Mouse (Mus musculus) forebrain, embryonic 12.5 days (tissue): ENCODE measurements around the gene Cd274. TPM values are rescaled to one million over a fixed set of nuclear protein-coding genes. Genes with fewer than 3 reads are reported as not detected.
"Not testable (repeated sequence)": the region's sequence is repeated elsewhere in the genome, so short reads cannot be mapped to it uniquely, and the experiment has no call there.

Experiments used
- ATAC-seq: fragments of 200-750 bp; cut with Nextera tagmentation; 2 replicates; pipeline ENCODE4 v1.8.0; 2017; ENCODE audit warnings: moderate TSS enrichment; ENCODE audit not compliant: low FRiP score
- H3K27ac ChIP-seq: fragments of 300-500 bp; sonication (generic); 2 replicates; pipeline ENCODE4 v1.5.1; 2016; ENCODE audit warnings: mild to moderate bottlenecking
- H3K27me3 ChIP-seq: fragments of 300-500 bp; sonication (generic); 2 replicates; pipeline ENCODE4 v1.6.1; 2016; ENCODE audit warnings: mild to moderate bottlenecking
- H3K36me3 ChIP-seq: fragments of 300-500 bp; sonication (generic); replicated peaks from 2 replicates; pipeline ENCODE4 v1.6.1; 2016; ENCODE audit warnings: mild to moderate bottlenecking
- H3K4me1 ChIP-seq: fragments of 300-500 bp; sonication (generic); 2 replicates; pipeline ENCODE4 v1.6.1; 2016
- H3K4me2 ChIP-seq: fragments of 300-500 bp; sonication (generic); 2 replicates; pipeline ENCODE4 v1.6.1; 2016; ENCODE audit warnings: mild to moderate bottlenecking, moderate library complexity
- H3K4me3 ChIP-seq: fragments of 300-500 bp; sonication (generic); replicated peaks from 2 replicates; pipeline ENCODE4 v1.5.1; 2016; ENCODE audit warnings: mild to moderate bottlenecking
- H3K9ac ChIP-seq: fragments of 300-500 bp; sonication (generic); 2 replicates; pipeline ENCODE4 v1.6.1; 2016; ENCODE audit warnings: mild to moderate bottlenecking
- H3K9me3 ChIP-seq: fragments of 300-500 bp; sonication (generic); 2 replicates; pipeline ENCODE4 v1.6.1; 2016
- WGBS: fragments of 180-500 bp; shearing (Covaris S2); methylation state at CpG from one replicate; pipeline ENCODE4 v1.1.7; 2016; 5-methylcytosine and 5-hydroxymethylcytosine counted together
- polyA plus RNA-seq: library from polyadenylated mRNA; unstranded; fragments of >200 nt; fragmentation: Nextera tagmentation; extraction: Ambion mirVana; gene quantifications from 2 replicates; pipeline ENCODE4 v1.2.1, GENCODE M21; 2016

Gene Cd274
- polyA plus RNA-seq, 1 experiment from 2014 or later = 0.36 TPM

DNA sequence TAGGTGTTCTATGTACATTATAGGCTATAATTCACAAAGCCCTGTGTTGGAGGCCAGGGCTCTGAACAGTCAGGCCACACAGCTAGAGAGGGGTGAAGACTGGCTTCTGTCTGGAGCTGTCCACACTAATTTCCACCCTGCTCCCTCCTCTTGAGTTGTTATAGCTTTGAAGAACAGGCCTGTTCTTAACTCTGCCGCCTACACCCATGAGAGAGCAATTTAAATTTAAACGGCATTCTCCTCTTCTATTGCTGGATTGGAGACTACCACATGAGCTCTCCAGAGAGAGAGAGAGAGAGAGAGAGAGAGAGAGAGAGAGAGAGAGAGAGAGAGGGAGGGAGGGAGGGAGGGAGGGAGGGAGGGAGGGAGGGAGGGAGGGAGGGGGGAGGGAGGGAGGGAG, 38.1 kb downstream of the Cd274 start:
- Histone ChIP-seq H3K4me1 (no peaks in the 10 kb centered on the region; the same call in 1 of the 2 replicates), H3K36me3 (no peaks in the 10 kb centered on the region), H3K9me3 (peaks cover 5% of the 10 kb centered on the region; the same call in 1 of the 2 replicates), H3K4me2 (no peak overlapping the region), H3K27ac (no peak overlapping the region), H3K9ac (no peak overlapping the region), H3K27me3 (no peaks in the 10 kb centered on the region), H3K4me3 (no peak overlapping the region)
- no peak for ATAC-seq
- WGBS = 79% methylated on average over 2 of the region's 2 CpGs

DNA sequence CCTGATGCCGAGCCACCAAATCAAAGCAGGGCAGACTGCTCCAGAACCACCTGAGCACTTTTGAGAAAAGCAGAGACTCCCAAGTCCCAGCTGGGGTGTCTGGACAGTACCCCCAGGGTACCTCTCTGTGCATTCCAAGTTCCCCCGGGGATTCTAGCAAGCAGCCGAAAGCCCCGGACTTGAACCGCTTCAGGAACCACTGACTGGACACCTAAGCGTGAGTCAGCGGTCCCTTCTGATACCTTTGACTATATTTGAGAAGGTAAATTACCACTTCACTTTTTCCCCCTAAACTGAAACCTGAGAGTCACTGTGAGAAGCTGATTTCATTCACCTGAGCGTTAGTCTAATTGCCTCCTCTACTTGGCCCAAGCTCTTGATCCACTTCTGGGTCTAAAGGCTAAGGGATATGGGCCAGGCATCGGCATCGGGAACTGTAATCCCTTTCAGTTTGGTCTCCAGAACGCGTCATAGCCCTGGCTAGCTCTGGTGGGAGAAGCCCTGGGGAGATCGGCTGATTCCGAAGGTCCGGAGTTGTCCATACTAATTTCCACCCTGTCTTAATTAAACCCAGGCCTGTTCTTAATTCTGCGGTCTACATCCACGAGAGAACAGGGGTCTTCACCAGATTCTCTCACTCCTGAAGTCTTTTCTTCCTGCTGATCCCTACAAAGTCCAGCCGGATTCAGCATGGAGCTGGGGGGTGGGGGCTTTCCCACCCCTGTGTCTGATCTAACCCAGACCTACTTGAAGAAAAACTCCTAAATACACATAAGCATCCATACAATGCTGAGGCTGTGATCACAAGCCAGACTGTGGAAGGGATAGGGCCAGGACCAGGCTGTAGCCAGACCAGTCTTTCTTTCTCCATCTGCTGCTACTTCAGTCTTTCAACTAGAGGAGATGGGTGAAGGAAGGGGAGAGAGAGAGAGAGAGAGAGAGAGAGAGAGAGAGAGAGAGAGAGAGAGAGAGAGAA, 39.1 kb downstream of the Cd274 start:
- Histone ChIP-seq H3K9ac (no peak overlapping the region), H3K9me3 (no peaks in the 10 kb centered on the region), H3K4me1 (no peaks in the 10 kb centered on the region; the same call in 1 of the 2 replicates), H3K27me3 (no peaks in the 10 kb centered on the region), H3K27ac (no peak overlapping the region), H3K4me2 (no peak overlapping the region), H3K4me3 (no peak overlapping the region), H3K36me3 (no peaks in the 10 kb centered on the region)
- 84% methylated on average over 18 of the region's 18 CpGs for WGBS
- no peak for ATAC-seq

DNA sequence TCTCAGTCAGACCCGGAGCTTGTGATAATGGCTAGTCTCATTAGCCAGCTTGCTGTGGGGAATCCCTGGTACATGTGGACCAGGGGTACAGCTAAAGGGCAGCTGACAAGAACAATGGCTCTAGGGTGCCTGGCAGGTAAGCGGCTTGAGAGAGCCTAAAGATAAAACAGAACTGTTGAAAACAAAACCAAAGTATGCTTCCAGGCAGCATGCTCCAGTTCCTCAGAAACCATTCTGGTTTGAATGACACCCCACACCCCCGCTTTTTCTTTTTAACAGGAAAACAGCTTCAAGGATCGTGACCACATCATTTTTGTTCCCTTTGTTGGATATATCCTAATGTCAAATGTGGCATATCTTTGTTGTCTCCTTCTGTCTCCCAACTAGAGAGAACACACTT, 43.4 kb downstream of the Cd274 start, which contains the start of gene Pdcd1lg2:
Pdcd1lg2 (plus strand) TSS at position 301 of the 400 bp plus-strand sequence.
- no peak within 1 kb of the TSS for H3K4me2 ChIP-seq
- no peak for ATAC-seq
- 87% methylated on average over 4 of the region's 4 CpGs for WGBS
- H3K27me3 ChIP-seq = no peaks in the 10 kb centered on the region
- H3K4me1 ChIP-seq = no peaks in the 10 kb centered on the region
- no peaks in the 10 kb centered on the region for H3K9me3 ChIP-seq
- no peak within 1 kb of the TSS for H3K4me3 ChIP-seq
- H3K27ac ChIP-seq = no peak within 1 kb of the TSS
- H3K36me3 ChIP-seq = no peaks in the 10 kb centered on the region
- H3K9ac ChIP-seq = no peak within 1 kb of the TSS

DNA sequence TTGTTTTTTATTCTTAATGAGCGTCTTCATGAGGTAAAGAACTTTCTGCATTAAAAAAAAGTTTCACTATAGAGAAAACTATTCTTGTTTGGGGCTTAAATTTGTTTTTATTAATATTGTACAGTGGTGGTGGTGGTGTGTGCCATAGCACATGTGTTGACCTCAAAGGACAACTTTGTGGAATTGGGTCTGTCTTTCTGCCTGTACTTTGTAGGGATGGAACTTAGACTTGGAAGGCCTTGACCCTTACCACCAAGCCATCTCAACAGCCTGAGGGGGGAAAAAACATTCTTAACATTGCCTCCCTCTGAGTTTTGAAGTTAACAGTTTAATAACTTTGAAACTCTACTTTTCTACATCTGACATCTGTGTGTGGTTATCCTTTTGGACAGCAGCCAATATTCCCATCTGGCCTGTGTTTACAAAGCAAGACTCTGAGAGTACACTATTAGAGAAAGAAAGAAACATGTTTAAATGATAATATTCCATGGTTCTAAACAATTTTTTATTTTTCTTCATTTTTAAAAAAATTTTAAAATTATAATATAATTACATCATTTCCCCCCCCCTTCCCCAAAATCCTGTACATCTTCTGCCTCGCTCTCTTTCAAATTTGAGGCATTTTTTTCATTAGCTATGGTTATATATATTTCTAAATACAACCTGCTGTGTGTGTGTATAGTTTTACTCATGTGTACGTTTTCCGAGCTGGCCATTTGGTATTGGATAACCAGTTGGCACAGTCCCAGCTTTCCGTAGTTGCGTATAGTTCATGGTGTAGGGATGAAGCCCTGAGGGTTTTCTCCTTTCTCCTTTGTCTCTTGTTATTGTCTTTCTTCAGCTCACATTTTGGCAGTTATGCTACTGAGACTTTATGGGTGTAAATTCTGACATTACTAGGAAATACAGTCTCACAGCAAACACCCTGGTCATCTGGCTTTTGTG, 45.5 kb downstream of the Cd274 start:
- H3K27me3 ChIP-seq = no peaks in the 10 kb centered on the region
- no peak overlapping the region for H3K4me3 ChIP-seq
- no peaks in the 10 kb centered on the region for H3K9me3 ChIP-seq
- H3K9ac ChIP-seq = no peak overlapping the region
- no peaks in the 10 kb centered on the region for H3K4me1 ChIP-seq
- WGBS = 71% methylated on average over 6 of the region's 6 CpGs
- no peak overlapping the region for H3K4me2 ChIP-seq
- no peak for ATAC-seq
- H3K36me3 ChIP-seq = no peaks in the 10 kb centered on the region
- H3K27ac ChIP-seq = no peak overlapping the region

DNA sequence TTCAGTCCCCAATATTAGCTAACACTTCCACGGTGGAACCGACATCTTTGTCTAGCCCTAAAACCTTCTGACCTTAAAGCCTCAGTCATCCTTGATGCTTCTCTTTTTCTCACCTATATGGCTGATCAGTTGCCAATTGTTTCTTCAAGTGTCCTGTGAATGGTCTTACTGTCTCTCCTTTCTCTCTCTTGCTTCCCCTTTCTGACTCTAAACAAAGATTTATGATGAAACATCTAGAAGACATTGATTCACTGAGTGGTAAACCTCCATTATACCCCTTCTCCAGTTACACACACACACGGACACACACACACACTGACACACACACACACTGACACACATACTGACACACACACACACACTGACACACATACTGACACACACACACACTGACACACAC, 47.3 kb downstream of the Cd274 start:
- H3K4me2 ChIP-seq = no peak overlapping the region
- no peaks in the 10 kb centered on the region for H3K9me3 ChIP-seq
- ATAC-seq = no peak
- no peak overlapping the region for H3K9ac ChIP-seq
- H3K27me3 ChIP-seq = no peaks in the 10 kb centered on the region
- H3K27ac ChIP-seq = no peak overlapping the region
- WGBS = 89% methylated on average over 3 of the region's 3 CpGs
- H3K36me3 ChIP-seq = no peaks in the 10 kb centered on the region
- no peaks in the 10 kb centered on the region for H3K4me1 ChIP-seq
- no peak overlapping the region for H3K4me3 ChIP-seq

DNA sequence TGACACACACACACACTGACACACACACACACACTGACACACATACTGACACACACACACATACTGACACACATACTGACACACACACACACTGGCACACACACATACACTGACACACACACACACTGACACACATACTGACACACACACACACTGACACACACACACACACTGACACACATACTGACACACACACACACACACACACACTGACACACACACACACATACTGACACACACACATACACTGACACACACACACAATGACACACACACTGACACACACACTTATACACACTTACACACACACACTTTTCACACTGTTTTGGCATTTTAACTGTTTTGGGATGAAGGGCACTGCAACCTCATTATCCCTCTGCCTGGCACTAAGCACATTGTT, 47.7 kb downstream of the Cd274 start:
- H3K4me2 ChIP-seq, H3K9ac ChIP-seq, ATAC-seq, H3K27ac ChIP-seq, H3K4me3 ChIP-seq, H3K27me3 ChIP-seq, H3K36me3 ChIP-seq, H3K9me3 ChIP-seq, H3K4me1 ChIP-seq: not testable (repeated sequence)

DNA sequence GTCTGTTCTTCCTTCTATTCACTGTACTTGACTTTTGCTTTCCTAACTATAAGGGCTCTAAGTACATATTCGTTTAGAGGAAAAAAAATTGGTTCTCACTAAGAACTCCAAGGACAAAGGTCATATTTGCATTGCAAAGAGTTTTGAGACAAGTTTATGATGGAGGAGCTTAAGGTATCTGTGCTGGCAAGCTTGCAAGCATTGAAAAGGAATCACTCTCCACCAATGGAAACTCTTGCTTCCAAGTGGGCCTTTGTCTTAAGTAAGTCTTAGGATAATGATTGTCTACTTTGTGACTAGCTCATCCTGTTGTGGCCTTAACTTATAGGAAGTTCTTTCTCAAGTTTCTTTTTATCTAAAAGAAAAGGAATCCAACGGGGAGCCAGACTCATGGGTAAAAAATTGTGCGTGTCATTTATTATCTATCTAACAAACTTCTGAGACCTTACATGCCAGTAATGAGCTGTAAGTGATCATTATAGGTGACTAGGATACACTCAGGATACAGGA, 49.2 kb downstream of the Cd274 start:
- Histone ChIP-seq H3K4me1 (no peaks in the 10 kb centered on the region), H3K9ac (no peak overlapping the region), H3K9me3 (no peaks in the 10 kb centered on the region), H3K36me3 (no peaks in the 10 kb centered on the region), H3K27me3 (no peaks in the 10 kb centered on the region), H3K27ac (no peak overlapping the region), H3K4me2 (no peak overlapping the region), H3K4me3 (no peak overlapping the region)
- WGBS = 82% methylated on average over 3 of the region's 3 CpGs
- no peak for ATAC-seq

DNA sequence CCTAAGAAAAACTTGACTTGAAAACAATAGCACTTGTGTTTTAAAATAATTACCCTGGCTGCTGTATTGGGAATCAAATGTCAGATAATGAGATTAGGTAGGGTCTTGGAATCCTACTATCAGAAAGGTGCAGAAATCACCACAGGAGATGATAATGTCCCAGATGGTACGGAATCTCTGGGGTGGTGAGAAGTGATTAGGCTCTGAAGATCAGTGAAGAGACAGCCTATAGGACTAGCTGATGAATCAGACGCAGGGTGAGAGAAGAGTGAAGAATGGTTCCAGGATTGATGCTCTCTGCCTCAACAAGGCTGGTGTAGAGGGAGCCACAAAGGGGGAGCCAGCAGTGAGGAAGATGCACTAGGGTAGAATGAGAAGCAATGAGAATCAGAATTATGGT, 49.9 kb downstream of the Cd274 start:
- no peak overlapping the region for H3K4me2 ChIP-seq
- H3K4me1 ChIP-seq = no peaks in the 10 kb centered on the region
- H3K27me3 ChIP-seq = no peaks in the 10 kb centered on the region
- WGBS = 67% methylated on average over 2 of the region's 2 CpGs
- no peak overlapping the region for H3K9ac ChIP-seq
- H3K36me3 ChIP-seq = no peaks in the 10 kb centered on the region
- no peak overlapping the region for H3K27ac ChIP-seq
- no peak overlapping the region for H3K4me3 ChIP-seq
- ATAC-seq = no peak
- no peaks in the 10 kb centered on the region for H3K9me3 ChIP-seq

DNA sequence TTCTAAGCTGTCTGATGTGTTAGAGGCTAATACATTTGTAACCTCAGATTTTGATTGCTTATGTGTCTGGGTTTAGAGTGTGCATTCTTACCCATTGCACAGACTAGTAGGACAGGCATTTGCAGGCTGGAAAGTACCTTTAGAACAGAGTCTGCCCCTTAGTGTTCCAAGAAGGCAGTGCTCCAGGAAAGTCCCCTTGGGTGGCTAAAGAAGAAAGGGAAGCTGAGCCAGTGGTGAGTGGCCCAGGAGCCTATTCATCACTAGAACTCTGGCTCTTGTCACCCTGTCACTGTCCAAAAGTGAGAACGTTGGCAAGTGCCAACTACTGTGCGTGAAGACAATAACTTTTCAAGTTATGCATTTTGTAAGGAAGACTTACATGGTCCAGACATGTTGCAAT, 50.6 kb downstream of the Cd274 start:
- Histone ChIP-seq H3K4me1 (no peaks in the 10 kb centered on the region), H3K9me3 (no peaks in the 10 kb centered on the region), H3K4me3 (no peak overlapping the region), H3K27ac (no peak overlapping the region), H3K36me3 (no peaks in the 10 kb centered on the region), H3K4me2 (no peak overlapping the region), H3K9ac (no peak overlapping the region), H3K27me3 (no peaks in the 10 kb centered on the region)
- no peak for ATAC-seq
- WGBS = 83% methylated on average over 2 of the region's 2 CpGs

DNA sequence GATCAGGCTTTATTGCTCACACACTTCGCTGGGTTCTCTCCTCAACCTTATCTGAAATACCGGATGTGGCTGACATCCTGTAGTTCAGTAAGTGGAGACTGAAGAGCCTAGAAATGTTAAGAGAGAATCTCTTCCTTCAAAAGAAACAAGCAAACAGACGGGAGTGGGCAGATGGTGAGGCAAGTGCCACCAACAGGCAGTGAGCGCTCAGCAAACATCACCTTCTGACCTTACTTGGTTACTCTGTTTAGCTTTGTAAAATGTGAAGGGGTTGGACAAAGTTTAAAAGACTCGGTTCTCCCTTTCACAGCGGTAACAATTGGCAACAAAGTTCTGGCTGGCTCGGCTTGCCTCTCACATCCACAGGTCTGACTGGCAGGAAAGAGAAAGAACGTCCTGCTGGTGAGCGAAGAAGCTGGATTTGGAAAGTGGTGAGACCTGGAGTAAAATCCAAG, 51.4 kb downstream of the Cd274 start:
- Histone ChIP-seq H3K36me3 (no peaks in the 10 kb centered on the region), H3K4me2 (no peak overlapping the region), H3K4me3 (no peak overlapping the region), H3K9me3 (no peaks in the 10 kb centered on the region), H3K27ac (no peak overlapping the region), H3K9ac (no peak overlapping the region), H3K27me3 (no peaks in the 10 kb centered on the region), H3K4me1 (no peaks in the 10 kb centered on the region)
- ATAC-seq = no peak
- 54% methylated on average over 9 of the region's 9 CpGs for WGBS

DNA sequence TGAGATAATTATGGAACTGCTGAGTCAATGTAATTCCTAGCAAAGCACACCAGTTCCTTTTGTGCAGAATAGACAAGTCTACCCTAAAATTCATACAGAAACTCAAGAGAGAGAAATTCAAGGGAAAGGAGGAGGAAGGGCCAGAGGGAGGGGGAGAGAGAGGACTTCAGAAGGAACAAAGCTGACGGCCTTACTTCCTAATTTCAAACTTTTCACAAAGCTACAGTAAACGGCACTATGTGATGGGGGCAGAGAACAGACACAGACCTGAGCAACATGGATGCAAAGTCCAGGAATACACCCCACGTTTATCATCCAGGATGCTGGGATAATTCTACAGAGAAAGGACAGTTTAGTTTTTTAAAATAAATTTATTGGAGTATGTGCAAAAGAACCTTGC, 52.3 kb downstream of the Cd274 start:
- H3K9me3 ChIP-seq = no peaks in the 10 kb centered on the region
- no peak overlapping the region for H3K9ac ChIP-seq
- no peak overlapping the region for H3K4me2 ChIP-seq
- 81% methylated on average over 3 of the region's 3 CpGs for WGBS
- no peaks in the 10 kb centered on the region for H3K27me3 ChIP-seq
- H3K4me3 ChIP-seq = no peak overlapping the region
- ATAC-seq = no peak
- no peak overlapping the region for H3K27ac ChIP-seq
- H3K36me3 ChIP-seq = no peaks in the 10 kb centered on the region
- no peaks in the 10 kb centered on the region for H3K4me1 ChIP-seq

DNA sequence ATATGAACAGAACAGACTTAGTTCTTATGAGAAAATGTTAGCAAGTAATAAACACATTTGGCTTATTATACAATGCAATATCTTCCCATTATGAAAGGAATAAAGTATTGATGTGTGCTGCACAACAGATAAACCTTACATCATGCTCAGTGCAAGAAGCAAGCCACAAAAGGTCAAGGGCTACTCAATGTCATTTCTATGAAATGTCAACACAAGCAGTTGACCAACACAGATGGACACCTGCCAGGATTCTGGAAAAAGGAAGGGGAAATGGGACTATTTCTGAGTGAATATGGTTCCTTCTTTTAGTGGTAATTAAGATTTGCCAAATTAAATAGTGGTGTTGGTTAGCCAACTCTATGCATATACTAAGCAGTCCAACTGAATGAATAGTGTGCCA, 52.7 kb downstream of the Cd274 start:
- no peak overlapping the region for H3K9ac ChIP-seq
- no peaks in the 10 kb centered on the region for H3K4me1 ChIP-seq
- ATAC-seq = no peak
- no peaks in the 10 kb centered on the region for H3K9me3 ChIP-seq
- no peaks in the 10 kb centered on the region for H3K36me3 ChIP-seq
- no peak overlapping the region for H3K4me2 ChIP-seq
- H3K27me3 ChIP-seq = no peaks in the 10 kb centered on the region
- no peak overlapping the region for H3K4me3 ChIP-seq
- H3K27ac ChIP-seq = no peak overlapping the region
